Mouse (Mus musculus) mature B cell (primary cell): Measurements from ENCODE around the gene Plin3.

Source experiments
- in situ Hi-C: fragments of 300-500 bp; cut with MboI; formaldehyde crosslinking; loops from 2 replicates; pipeline ENCODE4 v1.14.3; 2019

The Plin3 gene

GRCm38 (mm10) chr17:56251136-56251829 is 41.4 kb downstream of the Plin3 start:
- in situ Hi-C loops, result no loop called here

- in situ Hi-C loops, result no loop called here
These were observed 47.1 kb downstream of the Plin3 start for GRCm38 (mm10) chr17:56245608-56246007.

GRCm38 (mm10) chr17:56241541-56242401 is 50.9 kb downstream of the Plin3 start:
- in situ Hi-C loops, result no loop called here

GRCm38 (mm10) chr17:56233818-56234469 is 58.7 kb downstream of the Plin3 start:
- in situ Hi-C loops, result no loop called here

- in situ Hi-C loops, result no loop called here
These were observed 59.3 kb downstream of the Plin3 start for GRCm38 (mm10) chr17:56233389-56233788.

- in situ Hi-C loops, result no loop called here
These were observed 62.7 kb downstream of the Plin3 start for GRCm38 (mm10) chr17:56229943-56230342.
